Mouse (Mus musculus): ENCODE data around the gene Ranbp6.

Gene Ranbp6

GRCm38 (mm10) chr19:29805917-29806785 lies 6.6 kb downstream of the Ranbp6 start, which contains the start of gene 9930021J03Rik:
TSS of gene 9930021J03Rik (minus strand) at chr19:29805989.
- peak; percentile 97 to 99 for DNase-seq (ENCODE audit: low spot score in 2 of 2)

DNA sequence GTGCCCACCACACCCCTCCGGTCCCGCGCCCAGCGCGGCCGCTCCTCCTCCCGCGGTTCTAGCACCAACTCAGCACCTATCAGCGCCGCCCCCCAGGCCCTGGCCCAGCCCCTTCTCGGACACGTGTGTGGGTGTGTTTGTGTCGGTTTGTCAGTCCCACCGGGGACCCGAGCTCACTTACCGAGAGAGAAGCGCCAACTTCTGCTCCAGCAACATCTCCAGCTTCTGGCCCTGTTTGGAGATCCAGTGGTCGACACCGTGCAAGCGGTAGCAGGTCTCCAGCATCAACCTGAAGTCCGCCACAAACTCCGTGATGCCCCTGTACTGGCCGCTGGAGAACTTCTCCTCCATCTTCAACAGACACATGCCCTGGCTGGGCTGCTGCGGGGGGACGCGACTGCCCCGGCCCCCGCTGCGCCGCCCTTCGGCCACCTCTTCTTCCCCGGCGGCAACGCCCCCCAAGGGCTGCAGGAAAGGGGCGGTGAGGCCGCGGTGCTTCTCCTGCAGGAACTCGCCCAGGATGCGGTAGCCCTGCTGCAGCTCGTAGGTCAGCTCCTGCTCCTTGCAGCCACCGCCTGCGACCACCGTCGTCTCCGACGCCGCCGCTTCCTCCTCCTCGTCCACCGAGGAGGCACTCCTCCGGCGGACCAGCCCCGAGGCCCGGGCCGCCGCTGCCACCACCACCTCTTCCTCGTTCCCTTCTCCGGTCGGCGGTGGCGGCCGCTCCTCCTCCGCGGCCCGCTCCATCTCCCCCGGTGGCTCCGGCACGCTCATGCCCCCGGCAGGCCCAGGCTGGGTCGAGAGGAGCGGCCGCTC lies 7.5 kb downstream of the Ranbp6 start:
- DNase-seq (ENCODE audit: low spot score in 2 of 2) = peak; percentile 54 to 62

GRCm38 (mm10) chr19:29803946-29804345 lies 8.8 kb downstream of the Ranbp6 start:
- no peak for DNase-seq (ENCODE audit: low spot score in 2 of 2)

DNA sequence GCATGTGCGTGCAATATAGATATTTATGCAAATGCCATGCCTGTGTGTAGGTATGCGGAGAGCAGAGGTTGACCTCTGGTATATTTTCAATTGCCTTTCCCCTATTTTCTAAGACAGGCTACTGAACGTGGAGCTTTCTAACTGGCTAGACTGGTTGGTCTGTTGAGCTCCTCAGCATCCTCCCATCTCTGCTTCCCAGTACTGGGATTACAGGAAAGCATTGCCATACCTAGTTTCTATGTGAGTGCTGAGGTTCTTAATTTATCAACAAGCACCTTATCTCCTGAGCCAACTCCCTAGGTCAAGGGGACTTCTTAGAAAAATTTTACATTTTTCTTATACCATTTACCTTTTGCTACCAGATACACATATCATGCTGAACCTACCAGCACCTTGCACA lies 15.4 kb downstream of the Ranbp6 start:
- DNase-seq (ENCODE audit: low spot score in 2 of 2) = no peak

DNA sequence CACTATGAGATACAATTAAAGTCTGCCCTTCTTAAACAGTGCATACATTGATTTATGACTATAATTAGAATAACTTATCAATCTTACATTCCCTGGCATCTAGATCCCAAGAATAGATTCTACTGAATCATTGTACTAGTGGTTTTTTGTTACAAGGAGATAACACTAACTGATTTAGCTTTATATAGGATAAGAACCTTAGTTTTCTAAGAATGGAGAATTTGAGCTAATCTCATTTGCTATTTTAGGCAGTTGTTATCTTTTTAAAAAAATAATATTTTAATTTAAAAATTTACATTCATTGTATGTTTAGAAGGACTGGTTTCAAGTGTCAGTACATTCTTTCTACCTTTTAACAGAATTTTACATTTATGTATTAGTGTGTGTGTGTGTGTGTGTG lies 24.8 kb downstream of the Ranbp6 start:
- no peak for DNase-seq (ENCODE audit: low spot score in 2 of 2)

- no peak for DNase-seq (ENCODE audit: low spot score in 2 of 2)
These were observed 29.9 kb downstream of the Ranbp6 start for GRCm38 (mm10) chr19:29782914-29783313.
